ENCODE assay signal across 28 mouse cellular contexts in genomic region chr6:50031356-50031755, GRCm38 (mm10).
"Had no signal": no experiment of that assay in that cellular context is flagged by ENCODE, and none has a peak within 500 bp of the region (broad histone marks: within the 10 kb centered on the region; RNA-seq: fewer than 3 reads in every experiment).

No protein-coding gene starts in this region.

- H3K27me3 ChIP-seq: embryonic facial prominence, embryonic 12.5 days; embryonic facial prominence, embryonic 13.5 days; embryonic facial prominence, embryonic 15.5 days; forebrain, embryonic 12.5 days; forebrain, embryonic 13.5 days; forebrain, embryonic 15.5 days had no signal

- H3K36me3 ChIP-seq: embryonic facial prominence, embryonic 10.5 days; embryonic facial prominence, embryonic 12.5 days; embryonic facial prominence, embryonic 13.5 days; embryonic facial prominence, embryonic 15.5 days; forebrain, embryonic 10.5 days; forebrain, embryonic 12.5 days; forebrain, embryonic 15.5 days had no signal

- DNase-seq: cerebellum, adult 2 months; cerebellum, adult 8-10 months; cerebellum, adult 9-10 months; cerebellum, adult 9-11 months; cerebellum, postnatal 10 days; cerebellum, postnatal 14 days; cerebellum, postnatal 25 days; cerebellum, postnatal 36 days; embryo, embryonic 11 days; forebrain, postnatal 0 days; gastrocnemius, adult 2 months; gastrocnemius, postnatal 10 days; gastrocnemius, postnatal 14 days; gastrocnemius, postnatal 25 days; gastrocnemius, postnatal 36 days; heart, adult 18-20 months; heart, adult 2 months had no signal

- H3K27ac ChIP-seq: embryonic facial prominence, embryonic 10.5 days; embryonic facial prominence, embryonic 12.5 days; embryonic facial prominence, embryonic 13.5 days; embryonic facial prominence, embryonic 15.5 days; forebrain, embryonic 10.5 days; forebrain, embryonic 12.5 days; forebrain, embryonic 13.5 days; forebrain, embryonic 15.5 days; gastrocnemius, adult 2 months; heart, adult 2 months had no signal

- H3K4me3 ChIP-seq: embryonic facial prominence, embryonic 10.5 days; embryonic facial prominence, embryonic 12.5 days; embryonic facial prominence, embryonic 13.5 days; embryonic facial prominence, embryonic 15.5 days; erythroblast, embryonic 14.5 days; forebrain, embryonic 10.5 days; forebrain, embryonic 12.5 days; forebrain, embryonic 13.5 days; forebrain, embryonic 15.5 days; gastrocnemius, adult 2 months; heart, adult 2 months had no signal

- H3K4me2 ChIP-seq: embryonic facial prominence, embryonic 12.5 days; embryonic facial prominence, embryonic 13.5 days; embryonic facial prominence, embryonic 15.5 days; forebrain, embryonic 12.5 days; forebrain, embryonic 13.5 days; forebrain, embryonic 15.5 days had no signal

- H3K9me3 ChIP-seq: embryonic facial prominence, embryonic 10.5 days; embryonic facial prominence, embryonic 12.5 days; embryonic facial prominence, embryonic 13.5 days; embryonic facial prominence, embryonic 15.5 days; forebrain, embryonic 10.5 days; forebrain, embryonic 12.5 days; forebrain, embryonic 13.5 days; forebrain, embryonic 15.5 days had no signal

- H3K9ac ChIP-seq: embryonic facial prominence, embryonic 12.5 days; embryonic facial prominence, embryonic 13.5 days; embryonic facial prominence, embryonic 15.5 days; forebrain, embryonic 12.5 days; forebrain, embryonic 13.5 days; forebrain, embryonic 15.5 days; forebrain, postnatal 0 days had no signal

- ATAC-seq: forebrain, embryonic 13.5 days; forebrain, embryonic 14.5 days; forebrain, embryonic 15.5 days; forebrain, embryonic 16.5 days; forebrain, postnatal 0 days had no signal
